Mouse (Mus musculus): ENCODE measurements at regions not wholly inside any gene's neighbourhood (a gene's known extent, or its start where the extent isn't known, plus 50 kb on each side); places are given as distances from the start of the nearest gene placed in this dataset.

- no peaks in the 10 kb centered on the region for H3K36me3 ChIP-seq (replicated peaks in 1 of 2; ENCODE audit: control insufficient read depth in 1 of 2, insufficient read depth in 1 of 2, low read length in 1 of 2)
- no peak overlapping the region for H3K9ac ChIP-seq (ENCODE audit: insufficient read depth, low read depth)
- peak; percentile 21; the same call in 1 of the 2 replicates for TF ChIP-seq MEF2A (IDR thresholded peaks at IDR 0.05; ENCODE audit: borderline replicate concordance, low read depth, low read length)
- no peak for TF ChIP-seq RAD21 (IDR thresholded peaks at IDR 0.05; ENCODE audit: low read depth, low read length)
- TF ChIP-seq JUN (IDR thresholded peaks at IDR 0.05; ENCODE audit: insufficient read depth, low read depth, low read length): peak; percentile 76
- TF ChIP-seq RCOR1 (conservative IDR thresholded peaks at IDR 0.05; ENCODE audit: low read depth, low read length): peak; percentile 76; the same call in 1 of the 2 replicates
- peak; percentile 96 for TF ChIP-seq EP300 (IDR thresholded peaks at IDR 0.05; ENCODE audit: low read length)
- 0 out of 2 replicates have a peak, but pooled peaks have one; percentile 63 for TF ChIP-seq MAFK (IDR thresholded peaks at IDR 0.05; ENCODE audit: insufficient replicate concordance, low read length)
- TF ChIP-seq BHLHE40 (IDR thresholded peaks at IDR 0.05; ENCODE audit: low read depth, low read length): peak; percentile 62
- TF ChIP-seq ETS1 (conservative IDR thresholded peaks at IDR 0.05; ENCODE audit: low read depth, low read length): peak; percentile 57
- no peak for TF ChIP-seq MAZ (IDR thresholded peaks at IDR 0.05; ENCODE audit: low read depth, low read length)
- peak; percentile 93 for TF ChIP-seq IRF4 (IDR thresholded peaks at IDR 0.05; ENCODE audit: low read depth, low read length)
- TF ChIP-seq TCF12 (IDR thresholded peaks at IDR 0.05; ENCODE audit: low read depth, low read length): no peak
- TF ChIP-seq JUND (conservative IDR thresholded peaks at IDR 0.05; ENCODE audit: low read depth, low read length): peak; percentile 93
- H3K27me3 ChIP-seq (replicated peaks): no peaks in the 10 kb centered on the region
- H3K4me3 ChIP-seq (replicated peaks in 1 of 3; ENCODE audit: low read depth in 2 of 3, low read length in 2 of 3, poor library complexity in 1 of 3): no peak overlapping the region
- no peak overlapping the region for H3K27ac ChIP-seq (ENCODE audit: insufficient read depth, low read depth)
- peaks cover 0 to 10% of the 10 kb centered on the region in 2 experiments; a peak in 2 of 4 replicates for H3K4me1 ChIP-seq (ENCODE audit: control insufficient read depth in 1 of 2, insufficient read depth in 2 of 2)
- H3K4me2 ChIP-seq (ENCODE audit: insufficient read depth, low read depth, poor library complexity, severe bottlenecking): no peak overlapping the region
- in situ Hi-C loops (cut with MboI; ENCODE audit: low pct_ligation_motif_present, low pct_unique_long_range_greater_than_20kb, low sequenced_read_pairs): no loop called here
- DNase-seq (ENCODE audit: extremely low read depth): peak; percentile 57
- H3K79me2 ChIP-seq (replicated peaks; ENCODE audit: control insufficient read depth, extremely low read depth, insufficient read depth, poor library complexity, severe bottlenecking): no peaks in the 10 kb centered on the region
- dilution Hi-C loops (cut with MboI; ENCODE audit: extremely low pct_ligation_motif_present, extremely low pct_unique_long_range_greater_than_20kb, low sequenced_read_pairs): no loop called here
- H3K9me3 ChIP-seq (replicated peaks; ENCODE audit: low read length): peaks cover 2% of the 10 kb centered on the region
Measured at GRCm38 (mm10) chr9:89502083-89502482, 120.8 kb downstream of the Minar1 start.

GRCm38 (mm10) chr9:89497399-89497749 lies 125.6 kb downstream of the Minar1 start:
- Histone ChIP-seq H3K27ac (ENCODE audit: insufficient read depth, low read depth) (no peak overlapping the region), H3K79me2 (replicated peaks; ENCODE audit: control insufficient read depth, extremely low read depth, insufficient read depth, poor library complexity, severe bottlenecking) (no peaks in the 10 kb centered on the region), H3K4me2 (ENCODE audit: insufficient read depth, low read depth, poor library complexity, severe bottlenecking) (no peak overlapping the region), H3K9ac (ENCODE audit: insufficient read depth, low read depth) (no peak overlapping the region), H3K4me3 (replicated peaks in 1 of 3; ENCODE audit: low read depth in 2 of 3, low read length in 2 of 3, poor library complexity in 1 of 3) (no peak overlapping the region), H3K9me3 (replicated peaks; ENCODE audit: low read length) (no peaks in the 10 kb centered on the region), H3K4me1 (ENCODE audit: control insufficient read depth in 1 of 2, insufficient read depth in 2 of 2) (peaks cover 0 to 3% of the 10 kb centered on the region in 2 experiments; a peak in 2 of 4 replicates), H3K27me3 (replicated peaks) (no peaks in the 10 kb centered on the region), H3K36me3 (replicated peaks in 1 of 2; ENCODE audit: control insufficient read depth in 1 of 2, insufficient read depth in 1 of 2, low read length in 1 of 2) (no peaks in the 10 kb centered on the region)
- TF ChIP-seq SMC3 (IDR thresholded peaks at IDR 0.05; ENCODE audit: low read depth, low read length): no peak
- TF ChIP-seq ZC3H11A (IDR thresholded peaks at IDR 0.05; ENCODE audit: low read depth, low read length): no peak
- no peak for TF ChIP-seq NRF1 (IDR thresholded peaks at IDR 0.05; ENCODE audit: low read depth, low read length)
- TF ChIP-seq ZNF384 (IDR thresholded peaks at IDR 0.05; ENCODE audit: low read depth, low read length): no peak
- no peak for TF ChIP-seq CHD1 (IDR thresholded peaks at IDR 0.05; ENCODE audit: low read depth, low read length)
- no peak for TF ChIP-seq ZMIZ1 (IDR thresholded peaks at IDR 0.05; ENCODE audit: low read depth, low read length)
- no peak for TF ChIP-seq RAD21 (IDR thresholded peaks at IDR 0.05; ENCODE audit: low read depth, low read length)
- in situ Hi-C loops (cut with MboI; ENCODE audit: low pct_ligation_motif_present, low pct_unique_long_range_greater_than_20kb, low sequenced_read_pairs) (no loop called here), dilution Hi-C loops (cut with MboI; ENCODE audit: extremely low pct_ligation_motif_present, extremely low pct_unique_long_range_greater_than_20kb, low sequenced_read_pairs) (no loop called here)
- no peak for DNase-seq (ENCODE audit: extremely low read depth)

All from CH12.LX (cell line).